Mouse (Mus musculus): ENCODE data around the gene Aldh16a1.

DNA sequence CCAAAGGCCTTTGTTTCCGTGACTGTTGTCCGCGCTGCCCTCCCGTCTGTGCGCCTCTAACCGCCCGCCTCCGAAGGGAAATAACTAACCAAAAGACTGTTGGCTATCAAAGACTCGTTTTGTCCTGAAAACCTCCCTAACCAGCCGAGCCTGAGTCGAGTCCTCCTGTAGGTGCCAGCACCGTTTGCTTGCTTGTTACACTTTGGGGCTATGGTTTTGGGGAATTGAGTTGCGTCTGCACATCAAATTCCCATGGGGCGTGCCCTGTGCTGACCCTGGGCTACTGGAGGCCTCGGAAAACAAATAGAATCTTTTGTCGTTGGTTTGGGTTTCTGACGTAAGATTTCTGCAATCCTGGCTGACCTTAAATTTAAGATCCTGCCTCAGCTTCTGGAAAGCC lies 25.1 kb downstream of the Aldh16a1 start:
- TF ChIP-seq CTCF (IDR thresholded peaks at IDR 0.05; ENCODE audit: low read depth) (no peak), EP300 (IDR thresholded peaks at IDR 0.05; ENCODE audit: low read depth) (no peak)

Data from heart, postnatal 0 days (tissue).